Mouse (Mus musculus) gastrocnemius, adult 8-10 months (tissue): ENCODE measurements around the gene Mei1. TPM values are rescaled to one million over a fixed set of nuclear protein-coding genes. Genes with fewer than 3 reads are reported as not detected.
A peak's percentile ranks its signal among the peaks of the same experiment; 100 is the strongest.

Source experiments
- DNase-seq, 2 experiments: peaks; one replicate each; pipeline ENCODE4 v3.0.0; 2022; ENCODE audit warnings: low spot score in 2 of 2
- total RNA-seq, 4 experiments: library from RNA; stranded (reverse); gene quantifications; 2 replicates each; pipeline ENCODE4 v1.2.4; 2022

The Mei1 gene
- total RNA-seq, 4 experiments from 2014 or later, result not detected

GRCm38 (mm10) chr15:82150042-82150441 is 80.2 kb downstream of the Mei1 start:
- DNase-seq, result no peak

- no peak for DNase-seq
Measured at GRCm38 (mm10) chr15:82151176-82151575, 81.4 kb downstream of the Mei1 start.

- DNase-seq, result no peak
Measured at GRCm38 (mm10) chr15:82152022-82152421, 82.2 kb downstream of the Mei1 start.

GRCm38 (mm10) chr15:82152435-82152834 is 82.6 kb downstream of the Mei1 start:
- DNase-seq, result no peak

GRCm38 (mm10) chr15:82156298-82156697 is 86.5 kb downstream of the Mei1 start:
- no peak for DNase-seq

- no peak for DNase-seq
Measured at GRCm38 (mm10) chr15:82156902-82157301, 87.1 kb downstream of the Mei1 start.

GRCm38 (mm10) chr15:82158243-82159035 is 88.6 kb downstream of the Mei1 start:
- no peak for DNase-seq

- DNase-seq, result no peak
Measured at GRCm38 (mm10) chr15:82159471-82159870, 89.7 kb downstream of the Mei1 start.

- DNase-seq, result no peak
Measured at GRCm38 (mm10) chr15:82160731-82161640, 91.2 kb downstream of the Mei1 start.

- no peak for DNase-seq
Measured at GRCm38 (mm10) chr15:82161965-82162600, 92.3 kb downstream of the Mei1 start.

GRCm38 (mm10) chr15:82163356-82164060 is 93.7 kb downstream of the Mei1 start:
- DNase-seq, result no peak

GRCm38 (mm10) chr15:82164061-82164399 is 94.2 kb downstream of the Mei1 start:
- DNase-seq, result no peak

- DNase-seq, result no peak
Measured at GRCm38 (mm10) chr15:82164496-82164895, 94.7 kb downstream of the Mei1 start.

GRCm38 (mm10) chr15:82165332-82166239 is 95.8 kb downstream of the Mei1 start:
- peak; percentile 64 to 71 for DNase-seq

GRCm38 (mm10) chr15:82166240-82167100 is 96.7 kb downstream of the Mei1 start:
- DNase-seq, result no peak

GRCm38 (mm10) chr15:82167201-82168168 is 97.7 kb downstream of the Mei1 start:
- DNase-seq, result peak; percentile 50 to 60

GRCm38 (mm10) chr15:82169671-82170070 is 99.9 kb downstream of the Mei1 start:
- no peak for DNase-seq
